Mouse (Mus musculus) stomach, postnatal 0 days (tissue): ENCODE data around the gene Retreg3. TPM values are rescaled to one million over a fixed set of nuclear protein-coding genes. Genes with fewer than 3 reads are reported as not detected.

ENCODE experiments used
- ATAC-seq: fragments of 200-750 bp; cut with Nextera tagmentation; 2 replicates; pipeline ENCODE4 v1.8.0; 2017; ENCODE audit not compliant: low FRiP score, low TSS enrichment
- DNase-seq: peaks from one replicate; pipeline ENCODE4 v3.0.0-alpha.2; 2016; ENCODE audit warnings: low spot score
- H3K27ac ChIP-seq: fragments of 300-500 bp; sonication (generic); replicated peaks from 2 replicates; pipeline ENCODE4 v1.5.1; 2014; ENCODE audit warnings: mild to moderate bottlenecking, control low read depth
- H3K27me3 ChIP-seq: fragments of 300-500 bp; sonication (generic); 2 replicates; pipeline ENCODE4 v1.6.1; 2014; ENCODE audit warnings: low read length; ENCODE audit not compliant: control insufficient read depth, insufficient read depth
- H3K36me3 ChIP-seq: fragments of 300-500 bp; sonication (generic); 2 replicates; pipeline ENCODE4 v1.6.1; 2014; ENCODE audit warnings: low read length, mixed read lengths; ENCODE audit not compliant: control insufficient read depth, insufficient read depth
- H3K4me1 ChIP-seq: fragments of 300-500 bp; sonication (generic); replicated peaks from 2 replicates; pipeline ENCODE4 v1.6.1; 2014; ENCODE audit warnings: antibody characterized with exemption; ENCODE audit not compliant: control insufficient read depth, insufficient read depth
- H3K4me2 ChIP-seq: fragments of 300-500 bp; sonication (generic); replicated peaks from 2 replicates; pipeline ENCODE4 v1.6.1; 2014; ENCODE audit warnings: low read depth, mild to moderate bottlenecking, control low read depth, moderate library complexity
- H3K4me3 ChIP-seq: fragments of 300-500 bp; sonication (generic); 2 replicates; pipeline ENCODE4 v1.5.1; 2014; ENCODE audit warnings: low read depth, low read length, control low read depth
- H3K9ac ChIP-seq: fragments of 300-500 bp; sonication (generic); 2 replicates; pipeline ENCODE4 v1.6.1; 2014; ENCODE audit warnings: mild to moderate bottlenecking, low read length, control low read depth, mixed read lengths
- H3K9me3 ChIP-seq: fragments of 300-500 bp; sonication (generic); 2 replicates; pipeline ENCODE4 v1.6.1; 2016; ENCODE audit warnings: low read length; ENCODE audit not compliant: control insufficient read depth
- CTCF ChIP-seq: IDR thresholded peaks from 2 replicates; pipeline ENCODE4 v1.5.1; 2016; ENCODE audit warnings: antibody characterized with exemption, low read depth, mild to moderate bottlenecking, moderate library complexity
- EP300 ChIP-seq: optimal IDR thresholded peaks from 2 replicates; pipeline ENCODE3; 2016; ENCODE audit warnings: antibody characterized with exemption
- WGBS: fragments of 180-500 bp; shearing (Covaris S2); extraction: QIAGEN DNeasy Blood & Tissue Kit; methylation state at CpG from one replicate; pipeline ENCODE4 v1.1.7; 2014; 5-methylcytosine and 5-hydroxymethylcytosine counted together
- polyA plus RNA-seq: library from polyadenylated mRNA; unstranded; fragments of >200 nt; fragmentation: Nextera tagmentation; extraction: Ambion mirVana; gene quantifications from 2 replicates; pipeline ENCODE4 v1.2.1, GENCODE M21; 2015

The Retreg3 gene
- polyA plus RNA-seq, 1 experiment from 2014 or later: 16.1 TPM

- Histone ChIP-seq H3K27ac (no peak overlapping the region), H3K4me3 (peak overlapping the region; percentile 10; the same call in 1 of the 2 replicates), H3K4me2 (peak overlapping the region; percentile 38), H3K4me1 (no peaks in the 10 kb centered on the region), H3K9ac (no peak overlapping the region), H3K36me3 (no peaks in the 10 kb centered on the region), H3K27me3 (no peaks in the 10 kb centered on the region), H3K9me3 (no peaks in the 10 kb centered on the region)
- no peak for DNase-seq
- ATAC-seq: no peak
- 23% methylated on average over 17 of the region's 19 CpGs for WGBS
- TF ChIP-seq EP300 (no peak), CTCF (no peak)
Measured at GRCm38 (mm10) chr11:101143338-101144225, 23.9 kb upstream of the Retreg3 start.

- no peak for DNase-seq
- Histone ChIP-seq H3K9ac (no peak overlapping the region), H3K36me3 (no peaks in the 10 kb centered on the region), H3K27me3 (no peaks in the 10 kb centered on the region), H3K27ac (no peak overlapping the region), H3K4me1 (no peaks in the 10 kb centered on the region), H3K4me3 (no peak overlapping the region), H3K9me3 (no peaks in the 10 kb centered on the region), H3K4me2 (no peak overlapping the region)
- ATAC-seq: no peak
- 84% methylated on average over 10 of the region's 10 CpGs for WGBS
- TF ChIP-seq CTCF (no peak), EP300 (no peak)
Measured at GRCm38 (mm10) chr11:101142215-101142967, 22.7 kb upstream of the Retreg3 start.

DNA sequence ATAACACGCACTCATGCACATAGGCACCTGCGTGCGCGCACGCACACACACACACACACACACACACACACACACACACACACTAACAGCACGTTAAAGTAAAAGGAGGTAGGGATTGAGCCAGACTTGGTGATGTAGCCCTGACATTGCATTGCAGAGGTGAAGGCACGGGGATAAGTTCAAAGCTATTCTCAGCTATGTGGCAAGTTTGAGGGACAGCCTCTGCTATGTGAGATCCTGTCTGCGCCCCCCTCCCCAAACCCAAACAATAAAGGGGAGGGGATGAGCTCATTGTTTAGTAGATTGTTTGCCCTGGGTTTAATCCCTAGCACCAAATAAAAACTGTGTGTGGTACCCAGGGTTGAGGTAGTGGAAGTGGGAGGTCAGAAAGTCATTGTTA lies 21.4 kb upstream of the Retreg3 start:
- H3K36me3 ChIP-seq: no peaks in the 10 kb centered on the region
- H3K4me2 ChIP-seq: no peak overlapping the region
- 73% methylated on average over 8 of the region's 8 CpGs for WGBS
- H3K27me3 ChIP-seq: no peaks in the 10 kb centered on the region
- DNase-seq (no peak), ATAC-seq (no peak)
- no peaks in the 10 kb centered on the region for H3K9me3 ChIP-seq
- H3K9ac ChIP-seq: no peak overlapping the region
- H3K4me1 ChIP-seq: no peaks in the 10 kb centered on the region
- H3K27ac ChIP-seq: 0 out of 2 replicates have a peak overlapping the region, but pooled peaks have one; percentile 53
- H3K4me3 ChIP-seq: no peak overlapping the region
- no peak for TF ChIP-seq CTCF
- no peak for TF ChIP-seq EP300

GRCm38 (mm10) chr11:101140164-101140819 lies 20.6 kb upstream of the Retreg3 start:
- no peaks in the 10 kb centered on the region for H3K4me1 ChIP-seq
- no peaks in the 10 kb centered on the region for H3K27me3 ChIP-seq
- H3K36me3 ChIP-seq: no peaks in the 10 kb centered on the region
- no peak for ATAC-seq
- TF ChIP-seq EP300: no peak
- TF ChIP-seq CTCF: no peak
- H3K4me2 ChIP-seq: peak overlapping the region; percentile 58
- peak; percentile 41 for DNase-seq
- no peaks in the 10 kb centered on the region for H3K9me3 ChIP-seq
- H3K4me3 ChIP-seq: peak overlapping the region; percentile 21; the same call in 1 of the 2 replicates
- WGBS: 44% methylated on average over 27 of the region's 27 CpGs
- peak overlapping the region; percentile 13; the same call in 1 of the 2 replicates for H3K9ac ChIP-seq
- peak overlapping the region; percentile 53; the same call in 1 of the 2 replicates for H3K27ac ChIP-seq

GRCm38 (mm10) chr11:101138536-101139181 lies 19.0 kb upstream of the Retreg3 start:
- peak overlapping the region; percentile 35 for H3K4me2 ChIP-seq
- H3K27ac ChIP-seq: peak overlapping the region; percentile 91
- peak; percentile 92 for ATAC-seq
- peak; percentile 64 for DNase-seq
- H3K27me3 ChIP-seq: no peaks in the 10 kb centered on the region
- no peak overlapping the region for H3K4me3 ChIP-seq
- TF ChIP-seq CTCF: 0 out of 2 replicates have a peak, but pooled peaks have one; percentile 1
- TF ChIP-seq EP300: no peak
- H3K4me1 ChIP-seq: no peaks in the 10 kb centered on the region
- H3K9ac ChIP-seq: no peak overlapping the region
- no peaks in the 10 kb centered on the region for H3K9me3 ChIP-seq
- no peaks in the 10 kb centered on the region for H3K36me3 ChIP-seq
- 13% methylated on average over 15 of the region's 15 CpGs for WGBS
